Mouse (Mus musculus) Muller cell, postnatal 12 days (primary cell): ENCODE results near the gene Kif16b.
A peak's percentile ranks its signal among the peaks of the same experiment; 100 is the strongest.

ENCODE experiments used
- DNase-seq: peaks from one replicate; pipeline ENCODE4 v3.0.0-alpha.2; 2015; ENCODE audit errors: inconsistent ontology term

Gene Kif16b

DNA sequence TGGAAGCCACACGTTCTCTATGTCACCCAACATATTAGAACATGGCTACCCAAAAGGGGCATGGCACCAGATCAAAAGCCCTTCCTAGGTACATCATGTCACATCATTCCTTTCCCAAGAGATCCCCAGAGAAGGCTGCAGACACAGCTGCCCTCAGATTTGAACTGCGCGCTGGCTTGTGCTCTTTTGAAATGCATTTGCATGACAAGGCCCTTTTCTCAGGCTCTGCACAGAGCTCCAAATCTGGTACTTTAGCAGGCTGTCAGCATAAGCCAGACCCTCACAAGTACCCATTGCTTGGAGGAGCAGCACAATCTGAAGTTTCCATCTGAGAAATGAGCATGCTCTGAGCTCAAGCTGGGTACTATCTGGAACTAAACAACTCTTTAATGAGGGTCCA lies 165.6 kb downstream of the Kif16b start:
- DNase-seq = no peak

- DNase-seq = peak; percentile 78
Measured at GRCm38 (mm10) chr2:142734046-142734445, 167.3 kb downstream of the Kif16b start.

DNA sequence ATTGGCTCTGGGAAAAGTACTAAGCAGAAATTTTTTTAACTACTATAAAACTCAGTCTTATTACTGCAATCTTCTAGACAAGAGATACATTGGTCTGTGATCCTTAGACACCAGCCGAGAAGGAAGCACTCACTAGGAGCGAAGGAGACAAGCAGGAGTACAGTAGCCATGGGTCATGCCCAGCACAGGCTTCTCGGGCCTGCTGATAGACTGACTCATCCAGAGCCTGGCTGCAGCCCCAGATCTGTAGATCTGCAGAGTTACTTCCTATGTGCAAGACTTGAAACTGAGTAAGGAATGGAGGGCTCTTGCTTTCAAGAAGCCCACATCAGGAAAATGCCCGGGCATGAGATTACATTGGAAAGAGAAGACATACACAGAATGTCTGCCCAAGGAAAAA lies 169.0 kb downstream of the Kif16b start:
- peak; percentile 39 for DNase-seq

GRCm38 (mm10) chr2:142731778-142732092 lies 169.6 kb downstream of the Kif16b start:
- DNase-seq = peak; percentile 73

DNA sequence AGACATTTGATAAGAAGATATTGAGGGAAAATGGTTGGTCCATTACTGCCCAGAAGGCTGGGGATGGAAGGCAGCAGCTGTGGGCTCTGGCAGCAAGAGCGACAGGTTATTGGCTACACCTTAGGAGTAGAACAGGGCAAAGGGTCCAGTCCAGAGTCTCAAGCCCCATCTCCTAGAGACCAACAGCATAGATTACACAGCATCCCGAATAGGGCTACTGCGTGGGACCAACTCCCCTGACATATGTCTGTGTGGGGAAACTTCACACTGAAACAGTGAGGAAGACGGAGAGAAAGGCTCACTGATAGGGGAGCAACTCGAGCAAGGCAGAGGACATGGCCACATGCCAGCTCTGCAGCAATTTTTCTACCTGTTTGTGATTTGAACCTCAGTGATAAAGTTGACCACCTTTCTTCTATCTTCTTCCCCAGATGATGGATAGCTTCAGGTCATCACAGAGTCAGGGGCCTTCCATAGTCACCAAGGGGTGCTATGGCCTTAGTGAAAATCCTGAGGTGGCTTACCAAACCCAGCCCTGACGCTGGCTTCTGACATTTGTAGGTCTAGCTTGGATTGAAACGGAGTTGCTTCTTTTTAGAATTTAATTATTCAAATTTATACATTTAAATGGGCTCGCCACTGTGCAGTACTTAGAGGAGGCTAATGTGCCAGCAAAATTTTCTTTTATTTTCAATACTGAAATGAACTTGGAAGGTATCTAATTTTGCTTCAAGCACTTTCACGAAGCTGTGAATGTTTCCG lies 170.1 kb downstream of the Kif16b start:
- no peak for DNase-seq

DNA sequence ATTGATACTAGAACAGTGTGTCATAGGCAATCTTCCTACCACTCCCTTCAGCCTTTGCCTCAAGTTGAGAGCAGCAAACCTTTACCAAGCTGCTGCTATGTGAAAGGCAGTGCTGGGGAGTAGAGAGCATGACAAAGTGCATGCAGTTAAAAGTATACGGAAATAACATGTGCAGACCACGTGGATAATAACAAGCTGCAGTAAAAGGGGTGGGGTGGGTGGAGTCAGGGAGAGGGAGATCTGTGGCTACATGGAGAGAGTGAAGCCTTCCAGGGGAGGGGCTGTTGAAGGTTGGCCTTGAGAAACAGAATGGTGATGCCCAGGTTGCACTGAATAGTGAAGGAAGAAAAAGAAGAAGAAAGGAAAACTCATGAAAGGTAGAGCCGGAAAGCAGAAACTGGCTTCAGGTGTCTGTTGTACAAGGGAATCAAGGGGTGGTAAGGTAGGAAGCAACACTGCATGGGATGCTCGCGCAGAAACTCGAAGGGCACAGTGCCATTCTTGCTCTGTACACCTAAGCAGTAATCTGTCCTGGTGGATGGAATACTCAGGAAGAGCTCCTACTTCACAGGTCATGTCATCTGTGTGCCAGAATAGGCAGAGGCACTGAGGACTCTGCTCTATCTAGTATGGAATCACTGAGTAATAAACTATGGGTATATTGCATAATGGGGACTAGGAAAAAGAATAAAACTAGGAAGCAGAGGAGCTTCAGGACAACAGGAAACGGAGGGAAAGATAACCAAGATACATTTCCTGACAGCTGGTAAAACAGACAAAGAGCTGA lies 176.9 kb downstream of the Kif16b start:
- no peak for DNase-seq

GRCm38 (mm10) chr2:142720174-142720573 lies 181.2 kb downstream of the Kif16b start:
- DNase-seq = no peak

DNA sequence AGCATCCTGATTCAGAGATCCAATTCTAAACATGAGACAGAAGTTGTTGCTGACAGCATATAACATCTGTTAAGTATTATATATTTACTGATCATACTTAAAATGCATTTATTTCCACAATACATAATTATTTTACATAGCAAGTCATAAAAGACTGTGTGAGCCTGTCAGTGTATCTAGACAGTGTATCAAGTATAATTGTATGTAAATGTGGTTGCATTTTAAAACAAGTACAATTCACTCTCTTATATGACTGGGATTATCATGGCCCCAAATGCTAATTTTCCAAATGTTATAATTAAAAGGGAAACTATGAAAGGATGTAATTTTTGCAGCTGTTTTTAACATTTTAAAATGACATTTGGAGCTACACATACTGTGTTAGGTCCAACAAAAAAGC lies 182.3 kb downstream of the Kif16b start:
- DNase-seq = no peak

DNA sequence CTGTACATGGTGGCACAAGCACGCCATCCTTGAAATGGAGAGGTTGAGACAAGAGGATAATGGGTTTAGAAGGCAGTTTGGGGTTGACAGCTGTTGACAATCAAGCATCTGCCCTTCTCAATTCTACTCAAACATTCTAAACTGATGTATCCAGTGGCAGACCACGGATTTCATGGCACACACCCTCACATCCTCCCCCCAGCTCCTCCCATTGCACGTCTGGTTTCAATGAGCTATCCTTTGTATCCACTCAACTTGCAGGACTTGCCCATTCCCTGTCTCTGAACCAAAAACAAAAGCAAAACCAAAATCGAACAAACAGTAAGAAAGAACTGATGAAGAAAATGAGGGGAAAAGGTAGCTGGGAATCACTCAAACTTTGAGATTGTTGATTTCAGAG lies 183.7 kb downstream of the Kif16b start:
- DNase-seq = no peak

DNA sequence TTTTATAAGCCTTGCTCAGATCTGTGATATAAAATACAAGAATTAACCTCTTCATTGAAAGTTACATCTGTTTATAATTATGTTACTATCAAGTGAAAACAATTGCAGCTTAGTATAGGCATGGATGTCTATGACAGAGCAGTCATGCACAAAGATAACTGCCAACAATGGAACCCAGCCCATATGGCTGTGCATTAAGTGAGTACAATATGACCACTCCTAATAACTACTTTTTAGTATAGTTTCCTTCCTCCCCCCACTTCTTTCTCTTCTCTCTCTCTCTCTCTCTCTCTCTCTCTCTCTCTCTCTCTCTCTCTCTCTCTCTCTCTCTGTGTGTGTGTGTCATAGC lies 185.4 kb downstream of the Kif16b start:
- DNase-seq = no peak

- peak; percentile 60 for DNase-seq
Measured at GRCm38 (mm10) chr2:142715186-142715911, 186.0 kb downstream of the Kif16b start.

DNA sequence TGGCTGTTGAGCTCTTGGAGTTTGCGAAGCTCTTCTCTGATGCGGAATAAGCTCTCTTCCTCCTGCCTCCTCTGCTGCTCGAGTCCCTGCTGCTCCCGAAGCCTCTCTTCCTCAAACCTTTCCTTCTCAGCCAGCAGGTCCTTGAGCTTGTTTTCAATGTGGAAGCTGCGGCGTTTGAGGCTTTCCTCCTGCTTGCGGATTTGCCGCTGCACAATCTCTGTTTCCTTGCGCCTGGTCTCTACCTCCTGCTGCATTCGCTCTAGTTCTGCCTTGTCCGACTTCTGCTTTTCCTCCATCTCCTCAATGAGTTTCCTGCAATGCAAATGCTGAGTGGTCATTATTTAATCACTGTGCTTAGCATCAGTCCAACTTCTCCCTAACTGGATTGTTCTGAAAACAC lies 188.6 kb downstream of the Kif16b start:
- no peak for DNase-seq

DNA sequence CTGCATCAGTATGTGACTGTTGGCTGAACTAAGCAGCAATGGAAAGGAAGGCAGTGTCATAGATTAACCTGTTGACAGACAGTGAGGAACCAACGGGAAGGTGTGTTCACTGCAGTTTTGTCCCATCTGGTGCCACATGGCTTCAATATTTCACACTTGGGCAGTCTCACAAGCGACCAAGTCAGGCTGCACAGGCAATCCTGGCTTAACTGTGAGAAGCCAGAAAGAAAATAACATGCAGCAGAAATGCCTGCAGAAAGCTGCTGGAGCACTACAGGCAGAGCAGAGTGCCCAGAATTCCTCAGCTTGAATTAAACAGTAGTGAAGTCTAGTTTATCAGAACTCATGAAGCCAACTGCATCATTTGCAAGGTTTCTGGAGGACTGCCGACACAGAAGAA lies 192.0 kb downstream of the Kif16b start:
- DNase-seq = no peak

- peak; percentile 89 for DNase-seq
Measured at GRCm38 (mm10) chr2:142700689-142701088, 200.6 kb downstream of the Kif16b start.

DNA sequence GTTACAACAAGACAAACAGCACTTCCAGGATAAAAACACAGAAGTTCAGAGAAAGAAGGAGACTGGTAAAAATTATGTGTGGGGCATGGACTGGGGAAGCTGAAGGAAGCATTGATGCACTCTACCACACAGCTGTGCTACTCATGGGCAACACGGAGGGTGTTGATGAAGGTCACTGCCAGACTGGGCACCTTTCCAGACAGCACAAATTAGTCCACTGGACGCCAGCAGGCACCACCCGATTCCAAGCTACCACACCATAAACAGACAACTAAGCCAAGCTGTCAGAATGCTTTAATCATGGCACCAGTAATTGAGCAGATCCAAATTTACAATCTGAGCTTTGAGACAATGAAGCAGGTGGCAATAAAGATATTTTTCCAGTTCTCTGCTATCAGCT lies 202.7 kb downstream of the Kif16b start:
- DNase-seq = peak; percentile 86

- DNase-seq = no peak
Measured at GRCm38 (mm10) chr2:142694936-142695331, 206.4 kb downstream of the Kif16b start.

DNA sequence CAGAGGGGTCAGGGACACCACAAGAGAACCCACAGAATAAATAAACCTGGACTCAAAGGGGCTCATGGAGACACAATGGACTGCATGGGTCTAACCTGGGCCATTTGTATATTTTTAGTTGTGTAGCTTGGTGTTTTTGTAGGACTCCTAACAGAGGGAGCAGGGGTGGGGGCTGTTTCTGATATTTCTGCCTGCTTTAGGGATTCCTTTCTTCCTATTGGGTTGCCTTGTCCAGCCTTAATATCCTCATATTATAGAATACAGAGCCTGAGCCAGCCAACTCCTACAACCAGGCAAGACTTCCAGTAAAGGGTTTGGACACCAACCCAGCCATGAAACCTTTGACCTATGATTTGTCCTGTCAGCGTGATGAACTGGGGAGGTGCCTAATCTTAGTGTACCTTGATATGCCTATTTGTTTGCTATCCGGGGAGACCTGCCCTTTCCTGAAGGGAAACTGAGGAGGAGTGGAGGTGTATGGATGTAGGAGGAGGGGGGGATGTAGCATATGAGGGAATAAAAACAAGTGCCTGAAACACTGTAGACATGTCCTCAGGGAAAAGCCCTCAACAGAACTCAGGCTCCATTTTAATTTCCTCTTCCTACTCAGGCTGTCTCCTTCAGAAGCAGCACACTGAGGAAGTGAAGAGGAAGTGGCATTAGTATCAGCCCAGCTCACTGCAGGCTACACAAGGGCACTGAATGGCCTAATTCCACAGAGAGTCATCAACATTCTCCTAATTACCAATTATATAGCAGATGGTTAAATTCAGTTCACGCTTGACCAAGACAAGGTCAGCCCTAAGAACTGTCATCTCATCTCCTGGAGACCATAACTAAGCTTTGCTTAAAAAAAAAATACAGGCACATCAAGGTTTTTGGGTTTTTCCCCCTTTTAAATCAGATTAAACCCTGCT lies 207.1 kb downstream of the Kif16b start:
- DNase-seq = peak; percentile 71

DNA sequence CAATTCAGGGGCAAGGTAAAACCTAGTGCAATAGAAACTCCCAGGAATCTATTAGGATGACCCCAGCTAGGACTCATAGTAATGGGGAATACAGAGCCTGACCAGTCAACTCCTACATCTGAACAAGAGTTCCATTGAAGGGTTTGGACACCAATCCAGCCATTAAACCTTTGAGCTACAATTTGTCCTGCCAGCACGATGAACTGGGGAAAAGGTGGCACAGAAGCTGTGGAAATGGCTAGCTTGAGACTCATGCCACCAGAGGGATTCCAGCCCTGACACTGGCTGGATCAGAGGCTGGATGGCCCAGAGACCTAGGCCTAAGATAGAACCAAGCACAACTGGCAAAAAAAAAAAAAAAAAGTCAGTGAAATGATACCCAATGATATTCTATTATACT lies 207.9 kb downstream of the Kif16b start:
- no peak for DNase-seq

- no peak for DNase-seq
Measured at GRCm38 (mm10) chr2:142689496-142689895, 211.8 kb downstream of the Kif16b start.

- no peak for DNase-seq
Measured at GRCm38 (mm10) chr2:142687936-142688514, 213.3 kb downstream of the Kif16b start.

DNA sequence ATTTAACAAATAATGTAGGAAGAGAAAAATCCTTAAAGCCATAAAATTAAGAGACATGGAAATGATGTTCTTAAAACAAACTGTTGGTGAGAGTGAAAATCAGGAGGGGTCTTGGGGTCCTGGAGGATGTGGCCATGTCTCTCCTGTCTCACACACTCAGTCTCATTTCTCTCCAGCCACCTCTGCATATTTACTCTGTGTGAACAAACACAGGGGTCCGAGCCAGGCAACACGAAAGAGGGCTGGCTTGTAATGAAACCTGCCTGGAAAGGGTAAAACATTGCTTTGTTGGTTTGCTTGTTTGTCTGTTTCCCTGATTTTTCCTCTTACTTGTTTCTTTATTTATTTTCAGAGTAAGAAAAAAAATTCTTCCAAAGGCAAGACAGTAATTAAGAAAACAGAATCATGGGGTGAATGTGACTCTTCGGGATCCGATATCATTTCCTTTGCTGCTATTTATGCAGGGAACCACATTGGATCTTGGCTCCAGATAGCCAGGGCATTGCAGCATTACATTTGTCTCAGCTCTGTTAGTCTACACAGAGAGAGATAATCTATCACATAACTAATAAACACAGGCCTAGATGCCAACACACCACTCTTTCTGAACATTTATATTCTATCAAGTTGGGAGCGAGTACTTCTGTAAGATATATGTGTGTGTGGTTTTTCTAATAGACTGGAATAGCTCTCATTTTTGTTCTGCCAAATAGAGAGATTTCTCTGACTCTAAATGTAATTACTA lies 218.2 kb downstream of the Kif16b start:
- no peak for DNase-seq
